Mouse (Mus musculus): ENCODE measurements at regions not wholly inside any gene's neighbourhood (a gene's known extent, or its start where the extent isn't known, plus 50 kb on each side); places are given as distances from the start of the nearest gene placed in this dataset.

GRCm38 (mm10) chr10:67729271-67729670, 180.5 kb upstream of the Ado start:
- peak; percentile 52 for DNase-seq

- DNase-seq, result no peak
These were observed 178.8 kb upstream of the Ado start for GRCm38 (mm10) chr10:67727580-67727979.

GRCm38 (mm10) chr10:67726796-67727195, 178.0 kb upstream of the Ado start:
- no peak for DNase-seq

- no peak for DNase-seq
These were observed 177.6 kb upstream of the Ado start for GRCm38 (mm10) chr10:67726351-67726750.

GRCm38 (mm10) chr10:67721787-67722186, 173.0 kb upstream of the Ado start:
- DNase-seq, result peak; percentile 37

GRCm38 (mm10) chr10:67717506-67717905, 168.8 kb upstream of the Ado start:
- peak; percentile 89 for DNase-seq

GRCm38 (mm10) chr10:67715046-67715445, 166.3 kb upstream of the Ado start:
- no peak for DNase-seq

GRCm38 (mm10) chr10:67713098-67713497, 164.3 kb upstream of the Ado start:
- DNase-seq, result no peak

GRCm38 (mm10) chr10:67712665-67713064, 163.9 kb upstream of the Ado start:
- no peak for DNase-seq

- DNase-seq, result no peak
These were observed 163.2 kb upstream of the Ado start for GRCm38 (mm10) chr10:67711961-67712360.

GRCm38 (mm10) chr10:67706436-67706835, 157.7 kb upstream of the Ado start:
- peak; percentile 13 for DNase-seq

- no peak for DNase-seq
These were observed 154.2 kb upstream of the Ado start for GRCm38 (mm10) chr10:67702783-67703455.

- no peak for DNase-seq
These were observed 148.8 kb upstream of the Ado start for GRCm38 (mm10) chr10:67697401-67698195.

- DNase-seq, result no peak
These were observed 147.4 kb upstream of the Ado start for GRCm38 (mm10) chr10:67695891-67696853.

GRCm38 (mm10) chr10:67694751-67695150, 146.0 kb upstream of the Ado start:
- DNase-seq, result no peak

GRCm38 (mm10) chr10:67693586-67693985, 144.8 kb upstream of the Ado start:
- no peak for DNase-seq

- DNase-seq, result no peak
These were observed 141.4 kb upstream of the Ado start for GRCm38 (mm10) chr10:67689944-67690670.

- no peak for DNase-seq
These were observed 130.6 kb upstream of the Ado start for GRCm38 (mm10) chr10:67679382-67679781.

GRCm38 (mm10) chr10:67673450-67673849, 124.7 kb upstream of the Ado start:
- no peak for DNase-seq

- DNase-seq, result no peak
These were observed 123.5 kb upstream of the Ado start for GRCm38 (mm10) chr10:67672281-67672680.

GRCm38 (mm10) chr10:67669066-67669465, 120.3 kb upstream of the Ado start:
- no peak for DNase-seq

- DNase-seq, result no peak
These were observed 114.3 kb upstream of the Ado start for GRCm38 (mm10) chr10:67663028-67663427.

All from right cerebral cortex, adult 18-20 months (tissue).